Mouse (Mus musculus): ENCODE measurements around the gene Cmpk1.
A peak's percentile ranks its signal among the peaks of the same experiment; 100 is the strongest.
"Not testable (repeated sequence)": the region's sequence is repeated elsewhere in the genome, so short reads cannot be mapped to it uniquely, and the experiment has no call there.

Cmpk1 gene

DNA sequence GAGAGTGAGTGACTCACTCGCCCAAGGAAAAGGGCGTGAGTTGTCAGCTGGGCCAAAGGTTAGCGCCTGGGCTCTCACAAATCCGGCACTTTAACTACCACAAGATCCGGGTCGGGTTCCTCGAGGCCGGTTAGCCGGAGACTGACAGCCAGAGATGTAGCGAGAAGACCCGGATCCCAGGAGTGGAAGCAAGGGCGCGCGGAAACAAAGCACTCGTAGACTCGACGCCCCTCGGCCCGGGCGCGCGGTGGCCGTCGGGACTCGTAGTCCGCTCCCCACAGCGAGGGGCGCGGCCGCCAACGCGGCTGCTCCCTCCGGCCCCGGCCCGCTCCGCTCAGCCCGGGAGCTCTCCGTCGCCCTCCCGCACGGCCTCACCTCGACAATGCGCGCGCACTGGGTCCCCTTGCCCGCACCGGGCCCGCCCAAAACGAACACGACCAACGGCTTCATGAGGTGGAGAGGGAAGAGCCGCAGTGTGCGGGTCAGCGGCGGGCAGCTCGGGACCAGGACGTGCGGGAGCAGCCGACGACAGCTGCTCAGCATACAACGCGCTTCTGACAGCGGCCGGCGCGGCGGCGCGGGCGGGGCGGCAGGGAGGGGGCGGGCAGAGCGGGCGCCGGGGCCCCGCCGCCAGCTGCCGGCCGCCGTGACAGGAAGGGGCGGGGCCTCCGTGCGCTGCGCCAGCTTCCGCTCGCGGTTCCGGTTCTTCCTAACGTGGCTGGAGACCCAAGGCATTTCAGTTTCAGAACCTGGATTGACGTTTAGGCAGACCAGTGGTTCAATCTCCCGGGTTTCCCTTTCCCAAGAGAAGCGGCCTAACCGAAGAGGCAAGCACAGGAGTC lies at the start of gene Cmpk1:
Cmpk1 (minus strand) TSS at position 651 of the 842 bp plus-strand sequence.
- peak; percentile 67 for DNase-seq (ENCODE audit: low read depth, low spot score)

DNA sequence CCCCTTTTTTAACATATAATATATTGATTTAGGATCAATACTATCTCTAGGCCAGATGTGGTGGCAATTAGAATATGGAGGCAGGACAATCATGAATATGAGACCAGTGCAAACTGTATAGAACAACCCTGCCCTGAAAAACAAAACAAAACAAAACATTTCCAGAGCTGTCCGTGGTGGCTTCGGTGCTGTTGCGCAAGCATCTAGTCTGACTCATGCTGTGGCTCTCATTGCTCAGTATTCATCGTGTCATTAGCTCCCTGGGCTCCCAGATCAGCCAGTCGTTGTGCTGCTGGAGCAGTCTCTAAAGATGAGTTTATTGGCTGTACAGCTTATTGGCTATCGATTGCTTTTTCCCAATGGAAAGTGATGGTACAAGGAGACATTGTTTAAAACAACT lies 48.0 kb upstream of the Cmpk1 start:
- DNase-seq (ENCODE audit: low read depth, low spot score): no peak

DNA sequence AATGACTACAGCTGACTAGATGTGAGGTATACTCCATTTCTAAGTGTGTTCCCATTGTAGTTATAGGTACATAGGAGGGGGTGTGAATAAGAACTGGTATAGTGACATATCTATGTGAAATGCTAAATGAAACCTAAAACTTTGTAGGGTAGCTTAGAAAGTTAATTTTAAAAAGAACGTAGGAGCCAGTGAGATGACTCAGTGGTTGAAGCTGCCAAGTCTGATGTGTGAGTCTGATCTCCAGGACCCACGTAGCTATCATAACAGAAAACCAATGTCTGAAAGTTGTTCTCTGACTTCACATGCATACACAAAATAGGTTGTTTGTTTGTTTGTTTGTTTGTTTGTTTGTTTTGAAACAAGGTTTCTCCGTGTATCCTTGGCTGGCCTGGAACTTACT lies 33.0 kb upstream of the Cmpk1 start:
- DNase-seq (ENCODE audit: low read depth, low spot score): no peak

DNA sequence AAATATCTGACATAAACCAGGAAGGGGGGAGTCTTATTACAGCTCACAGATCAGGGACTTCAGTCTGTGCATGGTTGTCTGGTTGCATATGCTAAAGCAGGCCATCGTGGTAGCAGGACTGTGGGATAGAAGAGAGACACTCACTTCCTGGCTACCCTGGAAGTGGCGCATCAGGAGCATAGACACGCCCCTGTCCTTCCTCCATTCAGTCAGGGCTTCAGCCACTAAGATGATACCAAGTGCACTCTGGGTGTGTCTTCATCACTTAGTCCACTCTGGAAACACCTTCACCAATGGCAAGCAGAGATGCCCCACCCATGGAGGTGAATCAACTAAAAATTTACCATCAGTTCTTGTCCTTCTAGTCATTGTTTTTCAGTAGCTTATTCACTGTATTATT lies 27.2 kb upstream of the Cmpk1 start:
- no peak for DNase-seq (ENCODE audit: low read depth, low spot score)

DNA sequence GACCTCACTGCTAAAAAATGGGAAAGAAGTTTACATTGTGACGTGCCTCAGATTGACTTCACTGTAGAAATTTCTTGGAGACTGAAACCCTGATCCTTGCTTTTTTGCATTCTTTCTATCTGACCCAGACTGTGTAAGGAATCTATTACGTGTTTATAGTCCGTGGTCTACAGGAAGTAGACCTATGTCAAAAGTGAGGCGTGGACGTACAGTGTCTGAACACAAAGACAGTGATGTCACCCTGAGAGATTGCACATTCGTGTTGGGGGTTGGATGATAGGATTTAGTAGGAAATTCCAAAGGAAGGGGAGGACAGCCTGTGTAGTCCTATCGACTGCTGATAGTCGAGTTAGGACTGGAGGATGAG lies 13.4 kb upstream of the Cmpk1 start:
- no peak for DNase-seq (ENCODE audit: low read depth, low spot score)

DNA sequence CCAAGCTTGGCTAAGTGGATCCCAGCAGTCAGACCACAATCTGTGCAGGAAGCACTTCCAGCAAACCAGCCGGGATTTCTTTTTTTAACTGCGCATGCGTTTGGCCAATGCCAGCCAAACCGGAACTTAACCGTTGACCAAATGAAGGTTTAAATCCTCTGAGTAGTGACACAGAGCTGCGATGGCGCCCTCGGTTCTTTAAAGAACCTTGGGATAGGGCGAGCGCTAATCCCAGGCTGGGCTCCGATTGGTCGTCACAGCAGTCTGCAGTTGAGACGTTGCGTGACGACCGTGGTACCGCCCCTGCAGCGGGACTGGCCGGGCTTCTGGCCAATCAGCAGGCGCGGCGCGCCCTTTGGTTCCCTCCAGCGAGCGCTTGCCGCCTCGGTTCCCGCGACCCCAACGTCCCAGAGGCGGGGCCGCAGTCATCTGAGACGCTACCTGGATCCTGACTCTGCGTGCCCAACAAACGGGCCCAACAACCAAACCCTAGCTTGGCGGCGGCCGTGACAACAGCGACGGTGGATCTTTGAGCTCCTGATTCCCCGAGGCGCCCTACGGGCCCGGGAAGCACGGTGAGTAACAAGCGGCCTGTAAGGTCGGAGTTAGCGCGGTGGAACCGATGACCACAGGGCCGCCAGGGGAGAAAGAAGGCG lies 12.9 kb upstream of the Cmpk1 start, which contains the start of gene Stil:
Stil (plus strand) TSS at position 387 of the 656 bp plus-strand sequence.
- DNase-seq (ENCODE audit: low read depth, low spot score): peak; percentile 96

DNA sequence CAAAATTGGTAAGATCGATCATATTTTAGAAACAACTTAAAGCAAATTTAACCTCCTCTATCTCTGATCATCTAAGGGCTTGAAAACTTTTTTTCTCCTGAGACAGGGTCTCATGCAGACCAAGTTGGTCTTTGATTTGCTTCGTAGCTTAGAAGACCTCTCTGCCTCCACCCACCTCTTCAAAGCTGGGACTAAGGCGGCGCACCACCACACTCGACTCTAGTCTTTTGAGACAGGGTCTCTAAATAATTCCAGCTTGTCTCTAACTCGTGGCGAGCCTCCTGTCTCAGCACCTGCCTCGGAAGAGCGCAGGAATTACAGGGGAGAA lies 12.4 kb upstream of the Cmpk1 start:
- DNase-seq (ENCODE audit: low read depth, low spot score): no peak

DNA sequence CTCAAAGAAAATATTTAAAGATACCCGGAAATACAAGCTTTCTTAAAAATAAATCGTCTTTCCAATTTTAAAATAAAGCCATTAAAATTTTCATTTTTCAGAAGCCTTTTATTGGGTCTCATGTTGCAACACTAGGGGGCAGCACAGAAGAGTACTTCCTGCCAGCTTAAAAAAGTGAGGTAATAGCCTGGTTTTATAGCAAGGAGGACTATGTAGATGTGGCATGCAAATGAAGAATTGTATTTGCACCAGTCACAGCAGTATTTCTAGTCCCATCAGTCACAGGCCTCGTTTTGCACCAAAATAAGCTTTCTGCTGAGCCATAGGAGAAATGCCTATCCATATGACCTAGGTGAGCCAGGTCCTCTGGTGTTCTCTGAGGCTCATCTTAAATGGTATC lies 10.0 kb upstream of the Cmpk1 start:
- DNase-seq (ENCODE audit: low read depth, low spot score): no peak

DNA sequence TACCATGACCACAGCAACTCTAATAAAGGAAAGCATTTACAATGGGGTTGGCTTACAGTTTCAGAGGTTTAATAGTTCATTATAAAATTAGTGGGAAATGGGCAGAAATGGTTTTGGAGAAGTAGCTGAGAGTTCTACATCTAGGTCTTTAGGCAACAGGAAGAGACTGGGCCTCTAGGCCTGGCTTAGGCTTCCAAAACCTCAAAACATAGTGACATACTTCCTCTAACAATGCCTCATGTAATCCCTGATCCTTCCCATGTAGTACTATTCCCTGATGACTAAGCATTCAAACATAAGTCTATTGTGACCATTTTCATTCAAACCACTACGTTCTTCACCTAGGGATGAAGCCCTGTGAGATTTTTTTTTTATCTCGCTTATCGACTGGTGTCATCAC lies 7.2 kb upstream of the Cmpk1 start:
- DNase-seq (ENCODE audit: low read depth, low spot score): no peak

DNA sequence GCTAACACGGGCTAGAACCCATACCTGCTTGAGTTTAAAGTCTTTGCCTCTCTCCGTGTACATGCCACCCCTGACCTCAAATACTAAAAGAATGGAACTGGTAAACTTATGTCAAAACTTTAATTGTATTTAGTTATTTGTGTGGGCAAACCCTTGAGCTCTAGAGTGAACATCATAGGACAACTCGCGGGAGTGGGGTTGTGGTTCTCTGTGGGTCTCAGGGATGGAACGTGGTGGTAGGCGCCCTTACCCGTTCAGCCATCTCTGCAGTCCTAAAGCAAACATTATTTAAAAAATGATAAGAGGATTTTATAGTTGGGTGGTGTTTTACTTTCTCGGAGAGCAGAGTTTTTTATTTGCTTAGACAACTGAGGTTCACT lies 840 bp downstream of the Cmpk1 start:
- DNase-seq (ENCODE audit: low read depth, low spot score): no peak

DNA sequence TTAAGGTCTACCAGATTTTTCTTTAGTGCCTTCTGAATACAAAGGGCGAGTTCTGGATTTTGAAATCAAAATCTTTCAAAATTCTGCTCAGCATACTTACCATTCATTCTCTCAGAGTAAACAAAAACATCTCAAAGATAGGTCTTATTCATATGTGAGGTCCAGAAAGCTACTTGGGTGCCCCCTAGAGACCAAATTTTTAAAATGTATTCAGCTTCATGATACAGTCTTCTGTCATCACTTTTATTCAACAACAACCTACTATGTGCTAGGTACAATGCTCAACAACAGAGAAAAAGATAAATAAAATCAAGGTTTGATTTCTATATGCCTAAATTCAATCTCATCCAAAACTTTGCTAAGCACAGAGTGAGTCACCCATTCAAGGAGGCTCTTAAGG lies 4.0 kb downstream of the Cmpk1 start:
- DNase-seq (ENCODE audit: low read depth, low spot score): no peak

DNA sequence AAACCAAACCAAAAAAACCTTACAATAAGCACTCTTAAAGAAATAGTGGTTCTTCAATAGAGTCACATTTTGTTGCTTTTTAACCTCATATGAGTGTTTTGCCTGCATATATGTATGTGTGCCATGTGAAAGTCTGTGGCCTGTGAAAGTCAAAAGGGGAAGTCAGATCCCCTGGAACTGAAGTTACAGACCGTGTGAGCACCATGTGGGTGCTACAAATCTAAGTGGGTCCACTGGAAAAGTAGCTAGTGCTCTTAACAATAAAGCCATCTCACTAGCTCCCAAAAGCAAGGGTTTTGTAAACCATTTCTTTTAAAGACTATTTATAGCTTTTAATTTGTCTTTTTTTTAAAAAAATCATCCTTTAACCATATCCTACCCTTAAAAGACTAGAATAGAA lies 4.4 kb downstream of the Cmpk1 start:
- no peak for DNase-seq (ENCODE audit: low read depth, low spot score)

DNA sequence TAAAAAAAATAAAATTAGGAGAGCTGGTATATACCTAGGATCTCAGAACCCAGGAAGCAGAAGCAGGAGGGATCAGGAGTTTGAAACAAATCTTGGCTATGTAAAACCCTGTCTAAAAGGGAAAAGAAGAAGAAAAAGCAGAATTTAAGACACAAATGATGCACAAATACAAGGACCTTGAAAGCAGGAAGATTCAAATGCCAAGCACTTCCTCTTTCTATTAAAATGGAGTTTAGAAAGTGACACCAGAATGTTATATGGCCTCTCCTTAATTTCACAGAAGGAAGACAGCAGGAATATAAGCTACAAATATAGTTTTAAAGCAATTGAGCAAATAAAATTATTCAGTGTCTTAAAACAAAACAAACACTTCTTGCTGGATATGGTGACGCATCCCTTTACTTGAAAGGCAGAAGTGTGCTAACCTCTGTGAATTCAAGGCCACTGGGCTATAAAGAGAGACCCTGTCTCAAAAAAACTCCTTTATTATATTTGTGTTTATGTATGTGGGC lies 13.8 kb downstream of the Cmpk1 start:
- DNase-seq (ENCODE audit: low read depth, low spot score): no peak

DNA sequence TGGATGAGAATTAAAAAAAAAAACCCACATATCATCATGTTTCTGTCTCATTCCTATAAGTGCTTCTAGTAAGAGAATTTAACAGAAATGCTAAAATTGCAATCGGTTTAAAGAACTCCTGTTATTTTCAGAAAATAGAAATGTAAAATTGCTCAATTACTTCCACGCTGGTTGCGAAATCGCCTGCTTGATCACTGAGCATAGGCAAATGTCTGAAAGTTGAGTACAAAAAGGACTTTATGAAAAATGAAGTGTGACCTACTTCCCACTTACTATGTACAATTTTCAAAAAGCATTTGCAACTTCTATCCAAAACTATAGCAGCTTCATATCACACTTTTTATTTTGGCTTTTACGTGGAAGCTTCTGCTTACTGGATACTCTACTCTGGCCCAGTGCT lies 16.3 kb downstream of the Cmpk1 start:
- DNase-seq (ENCODE audit: low read depth, low spot score): no peak

DNA sequence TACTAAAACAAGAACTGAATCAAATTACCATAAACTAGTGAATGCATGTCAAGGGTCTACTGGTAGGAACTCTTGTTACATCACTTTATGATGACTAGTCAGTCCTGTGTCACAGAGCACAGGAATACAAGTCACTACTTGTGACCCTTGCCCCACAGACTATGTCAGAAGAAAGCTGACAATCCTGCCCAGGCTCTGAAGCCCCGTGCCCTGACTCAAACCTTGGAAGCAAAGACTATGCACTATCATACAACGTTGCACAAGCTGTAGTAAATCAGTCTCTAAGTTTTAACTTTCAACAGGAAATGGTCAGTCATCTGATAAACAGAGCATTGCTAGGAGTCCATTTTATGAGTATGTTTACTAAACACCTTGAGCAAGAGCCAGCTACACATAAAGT lies 26.2 kb downstream of the Cmpk1 start:
- DNase-seq (ENCODE audit: low read depth, low spot score): not testable (repeated sequence)

DNA sequence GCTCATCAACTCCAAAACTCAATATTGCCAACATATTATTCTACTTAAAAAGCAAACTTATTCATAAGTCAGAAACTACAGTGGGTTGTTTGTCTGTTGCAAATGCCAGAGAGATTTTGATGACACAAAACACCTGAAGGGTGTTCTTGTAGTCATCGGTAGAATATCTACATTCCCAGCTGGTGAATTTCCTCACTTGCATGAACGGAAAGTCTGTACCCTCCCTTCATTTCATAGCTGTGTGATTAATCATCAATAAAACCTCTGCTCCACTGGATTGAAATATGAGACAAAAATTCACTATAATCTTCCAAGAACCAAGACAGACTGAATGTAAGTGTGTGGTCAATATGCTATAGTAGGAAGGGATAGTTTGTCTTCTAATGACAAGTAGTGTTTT lies 27.5 kb downstream of the Cmpk1 start:
- DNase-seq (ENCODE audit: low read depth, low spot score): no peak

DNA sequence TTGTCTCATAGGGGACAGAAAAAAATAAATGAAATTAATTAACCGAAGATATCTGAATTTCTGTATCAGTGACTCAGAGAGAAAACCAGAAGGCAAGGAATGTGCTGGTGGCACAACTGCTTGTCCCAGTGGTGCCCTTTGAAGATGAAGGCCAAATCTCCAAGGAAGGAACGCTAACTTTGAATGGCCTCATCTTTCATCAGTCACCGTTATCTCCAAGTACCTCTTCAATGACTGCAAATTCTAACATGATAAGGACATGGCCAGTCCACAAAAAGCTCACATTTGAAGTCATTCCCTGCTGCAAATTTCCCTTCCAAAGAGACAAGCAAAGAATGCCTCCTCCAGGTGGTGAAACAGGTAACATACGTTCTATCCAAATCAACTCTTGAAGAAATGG lies 28.3 kb downstream of the Cmpk1 start:
- DNase-seq (ENCODE audit: low read depth, low spot score): no peak

DNA sequence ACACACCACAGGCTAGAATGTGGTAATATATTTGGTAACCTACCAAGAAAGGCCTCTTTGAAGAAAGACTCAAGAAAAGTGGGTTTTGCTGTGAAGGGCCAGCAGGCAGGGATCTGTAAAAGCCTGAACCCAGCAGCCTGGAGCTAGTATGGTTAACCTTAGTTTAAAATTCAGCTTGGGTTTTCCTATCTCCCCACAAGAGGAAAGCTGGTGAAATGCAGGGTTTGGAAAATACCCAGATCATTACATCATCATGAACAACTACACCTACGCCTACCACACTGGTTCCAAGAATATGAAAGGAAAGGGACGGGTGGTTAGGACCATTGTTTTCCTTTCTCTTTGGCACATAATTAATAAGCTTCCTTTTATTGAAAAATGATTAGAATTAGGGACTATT lies 28.8 kb downstream of the Cmpk1 start:
- DNase-seq (ENCODE audit: low read depth, low spot score): no peak

DNA sequence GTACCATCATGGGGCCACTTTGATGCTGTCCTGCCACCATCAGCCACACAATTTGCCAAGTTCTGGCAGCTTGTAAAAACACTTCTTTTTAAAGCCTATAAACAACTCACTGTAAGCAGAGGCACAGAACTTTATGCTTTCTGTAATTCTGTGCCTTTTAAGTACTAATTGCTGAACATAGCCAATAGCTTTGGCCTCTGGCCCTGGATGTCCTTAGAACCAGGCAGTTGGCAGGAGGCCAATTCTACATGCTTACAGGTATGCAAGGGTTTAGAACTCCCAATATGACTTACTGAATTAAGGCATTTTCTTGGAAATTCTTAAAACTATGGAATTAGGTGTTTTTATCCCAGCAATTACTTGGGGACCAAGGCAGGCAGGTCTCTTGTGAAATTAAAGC lies 29.6 kb downstream of the Cmpk1 start:
- DNase-seq (ENCODE audit: low read depth, low spot score): no peak

DNA sequence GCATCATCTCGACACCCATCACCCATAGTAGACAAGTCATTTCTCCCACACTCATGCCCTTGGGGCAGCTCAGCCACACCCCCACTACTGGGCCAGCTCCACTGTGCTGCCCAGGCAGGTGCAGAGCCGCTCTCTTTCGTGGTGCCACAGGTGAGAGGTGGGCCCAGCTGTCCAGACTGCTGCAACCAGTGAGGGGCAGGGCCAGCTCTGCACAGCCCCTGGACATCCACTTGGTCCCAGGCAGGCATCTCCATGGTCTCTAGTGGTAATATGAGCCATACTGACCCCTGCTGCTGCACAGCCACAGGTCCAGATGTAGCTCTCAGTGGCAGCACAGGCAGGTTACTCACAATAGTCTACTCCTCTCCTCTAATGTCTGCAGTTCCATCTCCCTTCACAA lies 33.9 kb downstream of the Cmpk1 start:
- no peak for DNase-seq (ENCODE audit: low read depth, low spot score)

DNA sequence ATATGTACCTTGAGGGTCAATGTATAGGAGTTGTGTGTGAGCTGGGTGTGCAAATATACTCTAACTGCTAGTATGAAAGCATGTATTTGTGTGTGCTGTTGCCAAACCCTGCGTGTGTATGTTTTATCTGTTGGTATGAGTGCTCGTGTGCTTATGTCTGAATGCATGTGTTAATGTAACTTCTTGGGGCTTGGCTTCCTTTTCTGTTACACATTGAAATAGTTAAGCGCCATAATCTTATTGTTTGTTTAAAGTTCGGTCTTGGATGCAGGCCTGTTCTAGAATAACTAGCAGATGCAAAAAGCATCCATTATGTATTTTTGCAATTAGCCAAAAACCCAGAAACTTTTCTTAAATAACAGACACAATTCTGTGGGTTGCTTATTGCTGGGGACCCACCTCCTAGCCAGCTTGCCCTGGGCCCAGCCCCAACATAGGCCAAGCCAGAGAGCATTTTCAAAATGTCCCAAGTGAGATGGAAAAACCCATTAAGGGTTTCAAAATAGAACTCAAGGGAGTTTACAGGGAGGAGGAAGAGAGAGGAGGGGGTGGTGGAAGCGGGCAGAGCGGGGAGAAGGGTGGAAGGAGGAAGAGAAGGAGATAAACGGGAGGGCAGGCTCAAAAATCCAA lies 39.1 kb downstream of the Cmpk1 start:
- no peak for DNase-seq (ENCODE audit: low read depth, low spot score)

DNA sequence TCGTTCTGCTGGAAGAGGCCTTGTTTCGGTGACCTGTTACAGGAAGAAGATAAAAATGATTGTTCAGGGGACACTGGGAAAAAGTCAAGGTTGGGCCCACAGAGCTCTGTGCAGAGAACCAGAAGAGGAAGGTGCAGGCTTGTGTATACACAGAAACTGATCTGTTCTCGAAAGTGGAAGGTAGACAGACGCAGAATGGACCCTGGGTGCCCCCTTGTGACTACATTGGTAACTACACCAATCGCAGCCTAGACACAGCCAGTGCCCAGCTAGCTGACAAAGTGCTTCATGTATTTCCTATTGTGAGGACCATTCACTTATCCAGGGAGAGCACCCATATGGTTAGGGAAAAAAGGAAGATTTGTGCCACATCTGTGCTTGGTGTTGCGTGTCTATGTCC lies 39.6 kb downstream of the Cmpk1 start:
- DNase-seq (ENCODE audit: low read depth, low spot score): peak; percentile 26

DNA sequence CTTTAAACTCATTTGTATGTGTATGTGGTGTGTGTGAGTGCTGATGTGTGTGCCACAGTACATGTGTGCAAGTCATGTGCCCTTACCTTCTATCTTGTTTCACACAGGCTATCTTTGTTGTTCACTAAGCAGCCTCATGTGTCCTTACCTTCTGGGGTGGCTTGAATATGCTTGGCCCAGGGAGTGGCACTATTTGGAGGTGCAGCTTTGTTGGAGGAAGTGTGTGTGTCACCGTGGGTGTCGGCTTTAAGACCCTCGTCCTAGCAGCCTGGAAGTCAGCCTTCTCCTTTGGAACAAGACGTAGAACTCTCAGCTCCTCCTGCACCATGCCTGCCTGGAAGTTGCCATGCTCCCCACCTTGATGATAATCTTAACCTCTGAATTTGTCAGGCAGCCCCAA lies 40.6 kb downstream of the Cmpk1 start:
- DNase-seq (ENCODE audit: low read depth, low spot score): no peak

All from brain, embryonic 18.5 days (tissue).